Mouse (Mus musculus) left cerebral cortex, postnatal 4 days (tissue): ENCODE measurements at regions not wholly inside any gene's neighbourhood (a gene's known extent, or its start where the extent isn't known, plus 50 kb on each side); places are given as distances from the start of the nearest gene placed in this dataset.

Source experiments
- DNase-seq: peaks from one replicate; pipeline ENCODE4 v3.0.0-alpha.2; 2022
- intact Hi-C: fragments of 180-260 bp; cut with DNase I; formaldehyde crosslinking; loops from one replicate; pipeline ENCODE4 v1.15.1; 2025

- intact Hi-C loops: no loop called here
- no peak for DNase-seq
Observed at GRCm38 (mm10) chrX:62176011-62176410, 107.3 kb upstream of the 4933402E13Rik start.

GRCm38 (mm10) chrX:62180089-62180488, 103.2 kb upstream of the 4933402E13Rik start:
- intact Hi-C loops: no loop called here
- DNase-seq: peak; percentile 2
